Mouse (Mus musculus) embryo, embryonic 10.5 days (tissue): ENCODE data around the gene Map3k15.
A peak's percentile ranks its signal among the peaks of the same experiment; 100 is the strongest.

Experiments used
- DNase-seq: peaks from one replicate; pipeline ENCODE4 v3.0.0-alpha.2; 2015; ENCODE audit warnings: low spot score

Gene Map3k15

GRCm38 (mm10) chrX:160134136-160134843 lies 146.1 kb downstream of the Map3k15 start:
- no peak for DNase-seq

GRCm38 (mm10) chrX:160135719-160136118 lies 147.5 kb downstream of the Map3k15 start:
- DNase-seq = peak; percentile 49

- DNase-seq = peak; percentile 47
Measured at GRCm38 (mm10) chrX:160136153-160136552, 147.9 kb downstream of the Map3k15 start.

GRCm38 (mm10) chrX:160137177-160137860 lies 149.1 kb downstream of the Map3k15 start:
- DNase-seq = no peak

- peak; percentile 86 for DNase-seq
Measured at GRCm38 (mm10) chrX:160137861-160138717, 149.9 kb downstream of the Map3k15 start, which contains the start of gene Pdha1. Gene Pdha1 (minus strand): TSS chrX:160138413.

GRCm38 (mm10) chrX:160146806-160147205 lies 158.6 kb downstream of the Map3k15 start:
- no peak for DNase-seq

- DNase-seq = no peak
Measured at GRCm38 (mm10) chrX:160147406-160147805, 159.2 kb downstream of the Map3k15 start.

- no peak for DNase-seq
Measured at GRCm38 (mm10) chrX:160148859-160149258, 160.6 kb downstream of the Map3k15 start.

GRCm38 (mm10) chrX:160153147-160153815 lies 165.0 kb downstream of the Map3k15 start:
- DNase-seq = peak; percentile 39

GRCm38 (mm10) chrX:160164259-160164658 lies 176.0 kb downstream of the Map3k15 start:
- DNase-seq = no peak

GRCm38 (mm10) chrX:160166246-160166985 lies 178.2 kb downstream of the Map3k15 start:
- DNase-seq = peak; percentile 28

GRCm38 (mm10) chrX:160170150-160170549 lies 181.9 kb downstream of the Map3k15 start:
- DNase-seq = peak; percentile 80
